ENCODE assay signal across 11 mouse cellular contexts in genomic region chr16:38447366-38447765, GRCm38 (mm10).
"Had no signal": no experiment of that assay in that cellular context is flagged by ENCODE, and none has a peak within 500 bp of the region (broad histone marks: within the 10 kb centered on the region; RNA-seq: fewer than 3 reads in every experiment).

No protein-coding gene starts in this region.

- H3K4me2 ChIP-seq: kidney, embryonic 15.5 days; limb, embryonic 12.5 days; neural tube, embryonic 15.5 days had no signal

- H3K27ac ChIP-seq: kidney, embryonic 15.5 days; limb, embryonic 12.5 days; midbrain, embryonic 10.5 days; neural tube, embryonic 15.5 days had no signal

- H3K27me3 ChIP-seq: kidney, embryonic 15.5 days; limb, embryonic 12.5 days; neural tube, embryonic 15.5 days had no signal

- DNase-seq: kidney, adult 2 months; kidney, postnatal 36 days; lung, postnatal 36 days; right cerebral cortex, adult 18-20 months; right cerebral cortex, postnatal 25 days; thymus, postnatal 36 days had no signal

- H3K9me3 ChIP-seq: kidney, embryonic 15.5 days; limb, embryonic 12.5 days; midbrain, embryonic 10.5 days; neural tube, embryonic 15.5 days had no signal

- H3K4me3 ChIP-seq: kidney, embryonic 15.5 days; limb, embryonic 12.5 days; midbrain, embryonic 10.5 days; myocyte; neural tube, embryonic 15.5 days had no signal

- H3K9ac ChIP-seq: kidney, embryonic 15.5 days; limb, embryonic 12.5 days; neural tube, embryonic 15.5 days had no signal
